Mouse (Mus musculus): Measurements from ENCODE around the gene Cpm. TPM values are rescaled to one million over a fixed set of nuclear protein-coding genes. Genes with fewer than 3 reads are reported as not detected.

Cpm gene
- polyA plus RNA-seq, 1 experiment from 2014 or later: 5.0 TPM

DNA sequence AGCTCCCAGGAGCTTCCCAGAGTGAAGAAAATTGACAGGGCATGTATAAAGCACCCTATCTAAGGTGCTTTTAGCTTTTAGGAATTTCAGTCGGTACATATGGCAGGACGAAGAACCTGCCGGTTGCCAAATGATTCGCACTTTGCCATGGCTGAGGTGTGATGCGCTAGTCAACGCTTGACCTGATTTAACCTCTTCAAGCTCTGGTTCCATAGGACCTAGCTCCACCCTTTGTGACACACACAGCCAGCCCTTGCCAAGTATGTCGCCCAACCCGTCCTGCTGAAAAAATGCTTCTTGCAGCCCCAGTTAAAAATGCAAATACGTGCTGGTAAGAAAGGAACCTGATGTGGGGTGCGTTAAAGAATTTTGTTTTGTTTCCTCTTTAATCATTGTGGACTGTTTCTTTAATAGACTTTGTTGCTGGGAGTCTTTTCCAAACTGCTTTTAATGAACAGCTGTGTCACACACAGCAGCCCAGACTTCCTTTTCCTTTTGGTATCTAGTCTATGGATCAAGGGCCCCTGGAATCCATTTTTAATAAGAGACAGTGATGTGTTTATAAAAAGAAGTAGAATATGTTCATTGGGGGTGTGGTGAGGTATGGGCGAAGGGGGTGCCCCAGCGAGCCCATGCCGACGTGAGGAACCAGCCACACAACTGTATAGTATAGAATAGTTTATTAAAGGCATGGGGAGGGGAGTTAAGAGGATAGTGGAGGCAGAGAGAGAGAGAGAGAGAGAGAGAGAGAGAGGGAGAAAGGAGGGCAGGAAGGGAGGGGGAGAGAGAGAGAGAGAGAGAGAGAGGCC lies 34.0 kb downstream of the Cpm start:
- H3K9me3 ChIP-seq (ENCODE audit: control insufficient read depth, low read length): no peaks in the 10 kb centered on the region
- H3K4me1 ChIP-seq (replicated peaks; ENCODE audit: control insufficient read depth, insufficient read depth, low read length): no peaks in the 10 kb centered on the region; the same call in 1 of the 2 replicates
- no peak overlapping the region for H3K4me2 ChIP-seq (ENCODE audit: low read depth, low read length, severe bottlenecking)
- ATAC-seq (replicated peaks; ENCODE audit: low FRiP score): no peak
- no peaks in the 10 kb centered on the region for H3K36me3 ChIP-seq (ENCODE audit: control insufficient read depth, insufficient read depth, low read length)
- no peak overlapping the region for H3K4me3 ChIP-seq (ENCODE audit: low read depth, low read length)
- no peak overlapping the region for H3K27ac ChIP-seq (ENCODE audit: low read depth, low read length)
- H3K9ac ChIP-seq (ENCODE audit: low read length): no peak overlapping the region
- H3K27me3 ChIP-seq (ENCODE audit: control insufficient read depth, insufficient read depth, low read length): no peaks in the 10 kb centered on the region
- WGBS: 80% methylated on average over 14 of the region's 14 CpGs
- no peak for DNase-seq (ENCODE audit: low spot score)

DNA sequence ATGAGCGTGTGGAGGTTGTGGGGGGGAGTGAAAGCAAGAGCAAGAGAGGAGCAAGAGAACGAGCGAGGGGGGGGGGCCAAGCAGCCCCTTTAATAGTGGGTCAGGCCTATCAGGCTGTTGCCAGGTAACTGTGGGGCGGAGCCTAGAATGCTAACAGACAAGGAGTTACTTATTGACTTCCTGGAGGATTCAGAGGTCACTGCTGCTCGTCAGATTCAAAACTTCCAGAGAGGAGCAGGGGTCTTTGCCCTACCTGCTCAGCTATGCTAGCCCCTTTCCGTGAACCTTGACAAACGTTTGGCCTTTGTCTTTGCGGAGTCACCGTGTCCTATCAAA lies 34.5 kb downstream of the Cpm start:
- ATAC-seq (replicated peaks; ENCODE audit: low FRiP score): no peak
- Histone ChIP-seq H3K9me3 (ENCODE audit: control insufficient read depth, low read length) (no peaks in the 10 kb centered on the region), H3K4me3 (ENCODE audit: low read depth, low read length) (no peak overlapping the region), H3K27me3 (ENCODE audit: control insufficient read depth, insufficient read depth, low read length) (no peaks in the 10 kb centered on the region), H3K9ac (ENCODE audit: low read length) (no peak overlapping the region), H3K36me3 (ENCODE audit: control insufficient read depth, insufficient read depth, low read length) (no peaks in the 10 kb centered on the region), H3K27ac (ENCODE audit: low read depth, low read length) (no peak overlapping the region), H3K4me1 (replicated peaks; ENCODE audit: control insufficient read depth, insufficient read depth, low read length) (no peaks in the 10 kb centered on the region; the same call in 1 of the 2 replicates), H3K4me2 (ENCODE audit: low read depth, low read length, severe bottlenecking) (no peak overlapping the region)
- no peak for DNase-seq (ENCODE audit: low spot score)
- 23% methylated on average over 9 of the region's 9 CpGs for WGBS

DNA sequence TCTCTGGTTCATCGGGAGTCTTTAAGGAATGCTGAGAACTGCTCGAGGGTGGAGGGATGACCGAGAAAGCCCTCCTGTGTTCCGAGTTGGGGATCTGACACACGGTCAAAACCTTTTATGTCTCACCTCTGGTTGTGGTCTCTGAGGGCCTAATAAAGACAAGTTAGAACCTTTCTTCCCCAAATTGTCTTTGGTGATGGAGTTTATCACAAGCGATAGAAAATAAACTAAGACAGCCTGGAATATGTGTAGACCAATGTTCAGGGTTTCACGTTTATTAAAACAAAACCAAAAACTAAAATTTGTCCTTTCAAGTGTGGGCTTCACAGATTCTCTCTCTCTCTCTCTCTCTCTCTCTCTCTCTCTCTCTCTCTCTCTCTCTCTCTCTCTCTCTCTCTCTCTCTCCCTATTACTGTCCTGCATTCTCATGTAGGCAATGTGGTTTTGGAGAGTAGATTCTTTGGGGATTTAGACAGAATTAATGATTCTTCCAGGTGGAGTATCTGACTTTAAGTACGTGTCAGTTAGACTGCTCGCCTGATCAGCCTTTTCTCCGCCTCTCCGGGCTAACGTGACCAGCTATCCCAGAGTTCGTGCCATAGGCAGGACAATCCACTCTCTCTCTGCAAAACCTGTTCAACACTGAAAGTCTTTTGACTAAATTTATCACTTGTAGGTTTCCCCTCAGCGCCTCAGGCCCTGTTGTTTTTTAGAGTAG lies 35.1 kb downstream of the Cpm start:
- H3K4me3 ChIP-seq (ENCODE audit: low read depth, low read length): no peak overlapping the region
- no peaks in the 10 kb centered on the region for H3K36me3 ChIP-seq (ENCODE audit: control insufficient read depth, insufficient read depth, low read length)
- H3K4me1 ChIP-seq (replicated peaks; ENCODE audit: control insufficient read depth, insufficient read depth, low read length): no peaks in the 10 kb centered on the region; the same call in 1 of the 2 replicates
- DNase-seq (ENCODE audit: low spot score) (no peak), ATAC-seq (replicated peaks; ENCODE audit: low FRiP score) (no peak)
- WGBS: 62% methylated on average over 14 of the region's 14 CpGs
- no peaks in the 10 kb centered on the region for H3K27me3 ChIP-seq (ENCODE audit: control insufficient read depth, insufficient read depth, low read length)
- no peak overlapping the region for H3K4me2 ChIP-seq (ENCODE audit: low read depth, low read length, severe bottlenecking)
- H3K9ac ChIP-seq (ENCODE audit: low read length): no peak overlapping the region
- no peak overlapping the region for H3K27ac ChIP-seq (ENCODE audit: low read depth, low read length)
- H3K9me3 ChIP-seq (ENCODE audit: control insufficient read depth, low read length): no peaks in the 10 kb centered on the region

DNA sequence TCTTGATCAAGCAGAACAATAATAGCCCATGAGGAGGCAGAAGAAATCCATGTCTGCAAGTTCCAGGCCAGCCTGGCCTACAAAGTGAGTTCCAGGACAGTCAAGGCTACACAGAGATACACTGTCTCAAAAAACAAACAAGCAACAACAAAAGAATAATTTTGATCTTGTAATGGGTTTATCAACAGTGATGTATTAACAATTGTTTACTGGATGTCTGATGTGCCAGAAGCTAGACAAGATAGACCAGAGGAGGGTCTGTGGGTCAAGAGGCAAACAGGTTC lies 35.6 kb downstream of the Cpm start:
- Histone ChIP-seq H3K27ac (ENCODE audit: low read depth, low read length) (no peak overlapping the region), H3K27me3 (ENCODE audit: control insufficient read depth, insufficient read depth, low read length) (no peaks in the 10 kb centered on the region), H3K36me3 (ENCODE audit: control insufficient read depth, insufficient read depth, low read length) (no peaks in the 10 kb centered on the region), H3K4me1 (replicated peaks; ENCODE audit: control insufficient read depth, insufficient read depth, low read length) (no peaks in the 10 kb centered on the region; the same call in 1 of the 2 replicates), H3K9ac (ENCODE audit: low read length) (no peak overlapping the region), H3K4me3 (ENCODE audit: low read depth, low read length) (no peak overlapping the region), H3K4me2 (ENCODE audit: low read depth, low read length, severe bottlenecking) (no peak overlapping the region), H3K9me3 (ENCODE audit: control insufficient read depth, low read length) (no peaks in the 10 kb centered on the region)
- no peak for ATAC-seq (replicated peaks; ENCODE audit: low FRiP score)
- DNase-seq (ENCODE audit: low spot score): no peak

DNA sequence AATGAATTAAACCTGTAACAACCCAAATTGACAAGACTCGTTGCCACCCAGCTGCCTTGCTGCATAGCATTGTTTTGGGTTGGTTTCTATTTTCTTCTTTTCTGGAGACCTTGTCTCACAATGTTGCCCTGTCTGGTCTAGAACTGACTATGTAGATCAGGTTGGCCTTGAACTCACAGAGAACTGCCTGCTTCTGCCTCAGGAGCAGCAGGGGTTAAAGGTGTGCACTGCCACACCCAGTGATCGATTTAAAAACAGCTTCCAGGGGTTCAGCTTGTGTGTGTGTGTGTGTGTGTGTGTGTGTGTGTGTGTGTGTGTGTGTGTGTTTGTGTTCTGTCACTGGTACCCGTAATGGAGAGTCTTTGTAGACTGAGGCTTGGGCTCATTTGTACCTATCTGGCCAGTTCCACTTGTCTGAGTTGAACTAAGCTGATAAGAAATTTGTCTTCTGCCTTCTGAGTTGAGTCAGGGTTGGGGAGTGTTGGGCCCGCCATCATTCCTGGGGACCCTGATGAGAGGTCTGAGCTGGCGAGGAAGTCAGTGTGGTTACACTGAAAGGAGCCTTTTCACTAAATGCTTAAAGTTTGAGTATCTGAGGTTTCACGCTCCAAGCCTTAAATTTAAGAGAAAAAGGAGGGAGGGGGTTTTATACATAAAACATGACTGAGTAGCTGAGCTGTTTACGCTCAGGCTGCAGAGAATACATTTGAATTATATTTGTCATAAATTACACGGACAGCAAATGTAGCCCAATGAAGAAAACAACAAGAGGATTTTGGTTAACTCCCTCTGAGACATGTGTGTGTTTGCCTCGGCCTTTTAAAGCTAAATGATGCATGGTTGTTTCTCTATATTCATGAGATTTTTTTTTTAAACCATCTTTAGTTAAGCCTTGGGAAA lies 36.3 kb downstream of the Cpm start:
- H3K27me3 ChIP-seq (ENCODE audit: control insufficient read depth, insufficient read depth, low read length): no peaks in the 10 kb centered on the region
- WGBS: 85% methylated on average over 9 of the region's 9 CpGs

DNA sequence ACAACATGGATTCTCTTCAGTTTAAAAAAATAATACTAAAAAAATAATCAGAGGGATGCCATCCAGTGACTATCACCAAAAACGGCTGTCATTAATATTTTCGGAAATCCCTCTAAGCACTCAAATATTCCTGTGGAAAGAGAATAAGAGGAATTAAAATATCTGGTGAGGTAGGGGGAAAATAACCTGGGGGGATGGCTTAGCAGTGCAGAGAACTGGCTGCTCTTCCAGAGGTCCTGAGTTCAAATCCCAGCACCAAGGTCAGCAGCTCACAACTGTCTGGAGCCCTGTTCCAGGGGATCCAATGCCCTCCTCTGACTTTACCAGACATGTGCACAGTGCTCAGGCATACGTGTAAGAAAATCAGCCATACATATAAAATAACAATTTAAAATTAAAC lies 37.1 kb downstream of the Cpm start:
- Histone ChIP-seq H3K4me2 (ENCODE audit: low read depth, low read length, severe bottlenecking) (no peak overlapping the region), H3K9me3 (ENCODE audit: control insufficient read depth, low read length) (no peaks in the 10 kb centered on the region), H3K4me3 (ENCODE audit: low read depth, low read length) (no peak overlapping the region), H3K9ac (ENCODE audit: low read length) (no peak overlapping the region), H3K4me1 (replicated peaks; ENCODE audit: control insufficient read depth, insufficient read depth, low read length) (no peaks in the 10 kb centered on the region; the same call in 1 of the 2 replicates), H3K27me3 (ENCODE audit: control insufficient read depth, insufficient read depth, low read length) (no peaks in the 10 kb centered on the region), H3K27ac (ENCODE audit: low read depth, low read length) (no peak overlapping the region), H3K36me3 (ENCODE audit: control insufficient read depth, insufficient read depth, low read length) (no peaks in the 10 kb centered on the region)
- ATAC-seq (replicated peaks; ENCODE audit: low FRiP score): no peak
- 97% methylated on average over 3 of the region's 3 CpGs for WGBS
- DNase-seq (ENCODE audit: low spot score): no peak

More for the DNA sequence above, 36.3 kb downstream of the Cpm start:
- ATAC-seq (replicated peaks; ENCODE audit: low FRiP score) (no peak), DNase-seq (ENCODE audit: low spot score) (no peak)
- Histone ChIP-seq H3K27ac (ENCODE audit: low read depth, low read length) (no peak overlapping the region), H3K4me2 (ENCODE audit: low read depth, low read length, severe bottlenecking) (no peak overlapping the region), H3K36me3 (ENCODE audit: control insufficient read depth, insufficient read depth, low read length) (no peaks in the 10 kb centered on the region), H3K4me1 (replicated peaks; ENCODE audit: control insufficient read depth, insufficient read depth, low read length) (no peaks in the 10 kb centered on the region; the same call in 1 of the 2 replicates), H3K9ac (ENCODE audit: low read length) (no peak overlapping the region), H3K9me3 (ENCODE audit: control insufficient read depth, low read length) (no peaks in the 10 kb centered on the region), H3K4me3 (ENCODE audit: low read depth, low read length) (no peak overlapping the region)

DNA sequence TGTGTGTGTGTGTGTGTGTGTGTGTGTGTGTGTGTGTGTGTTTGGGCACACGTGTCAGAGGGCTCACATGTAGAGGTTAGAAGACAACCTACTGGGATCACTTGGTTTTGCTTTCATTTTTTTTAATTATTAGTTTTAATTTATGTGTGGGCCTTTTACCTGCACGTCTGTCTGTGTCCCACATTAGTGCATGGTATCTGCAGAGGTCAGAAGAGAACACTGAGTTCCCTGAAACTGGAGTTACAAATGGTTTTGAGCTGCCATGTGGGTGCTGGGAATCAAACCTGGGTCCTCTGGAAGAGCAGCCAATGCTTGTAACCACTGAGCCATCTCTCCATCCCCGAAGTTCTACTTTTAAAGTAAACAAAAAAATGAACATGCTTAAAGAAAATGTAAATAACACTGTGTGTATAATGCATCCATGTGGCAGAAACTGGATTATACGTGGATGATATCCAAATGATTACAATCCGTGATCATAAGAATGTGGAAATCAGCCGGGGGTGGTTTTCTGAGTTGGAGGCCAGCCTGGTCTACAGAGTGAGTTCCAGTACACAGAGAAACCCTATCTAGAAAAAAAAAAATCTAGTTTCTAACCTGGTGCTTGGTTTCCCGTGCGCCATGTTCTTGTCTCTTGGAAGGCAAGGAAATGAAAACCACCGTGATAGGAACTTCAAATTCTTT lies 37.8 kb downstream of the Cpm start:
- no peaks in the 10 kb centered on the region for H3K27me3 ChIP-seq (ENCODE audit: control insufficient read depth, insufficient read depth, low read length)
- H3K4me3 ChIP-seq (ENCODE audit: low read depth, low read length): no peak overlapping the region
- DNase-seq (ENCODE audit: low spot score) (no peak), ATAC-seq (replicated peaks; ENCODE audit: low FRiP score) (no peak)
- H3K4me2 ChIP-seq (ENCODE audit: low read depth, low read length, severe bottlenecking): no peak overlapping the region
- no peaks in the 10 kb centered on the region; the same call in 1 of the 2 replicates for H3K4me1 ChIP-seq (replicated peaks; ENCODE audit: control insufficient read depth, insufficient read depth, low read length)
- no peaks in the 10 kb centered on the region for H3K36me3 ChIP-seq (ENCODE audit: control insufficient read depth, insufficient read depth, low read length)
- H3K9me3 ChIP-seq (ENCODE audit: control insufficient read depth, low read length): no peaks in the 10 kb centered on the region
- WGBS: 90% methylated on average over 9 of the region's 9 CpGs
- no peak overlapping the region for H3K27ac ChIP-seq (ENCODE audit: low read depth, low read length)
- no peak overlapping the region for H3K9ac ChIP-seq (ENCODE audit: low read length)
